Mouse (Mus musculus) hindbrain, embryonic 14.5 days (tissue): ENCODE results near the gene Tlk1. TPM values are rescaled to one million over a fixed set of nuclear protein-coding genes. Genes with fewer than 3 reads are reported as not detected.

Source experiments
- ATAC-seq: fragments of 200-750 bp; cut with Nextera tagmentation; 2 replicates; pipeline ENCODE4 v1.8.0; 2017; ENCODE audit warnings: moderate number of reproducible peaks, mild to moderate bottlenecking, moderate TSS enrichment, moderate library complexity; ENCODE audit not compliant: low FRiP score
- DNase-seq: peaks from one replicate; pipeline ENCODE4 v3.0.0-alpha.2; 2015; ENCODE audit warnings: low spot score
- H3K27ac ChIP-seq: fragments of 300-500 bp; sonication (generic); 2 replicates; pipeline ENCODE4 v1.5.1; 2014; ENCODE audit warnings: mild to moderate bottlenecking, moderate library complexity
- H3K27me3 ChIP-seq: fragments of 300-500 bp; sonication (generic); 2 replicates; pipeline ENCODE4 v1.6.1; 2014; ENCODE audit warnings: mild to moderate bottlenecking, low read length, mixed read lengths; ENCODE audit not compliant: control insufficient read depth, insufficient read depth
- H3K36me3 ChIP-seq: fragments of 300-500 bp; sonication (generic); replicated peaks from 2 replicates; pipeline ENCODE4 v1.6.1; 2014; ENCODE audit not compliant: control insufficient read depth, insufficient read depth
- H3K4me1 ChIP-seq: fragments of 300-500 bp; sonication (generic); replicated peaks from 2 replicates; pipeline ENCODE4 v1.6.1; 2014; ENCODE audit warnings: antibody characterized with exemption, low read length, mixed read lengths; ENCODE audit not compliant: control insufficient read depth, insufficient read depth
- H3K4me2 ChIP-seq: fragments of 300-500 bp; sonication (generic); replicated peaks from 2 replicates; pipeline ENCODE4 v1.6.1; 2014; ENCODE audit warnings: mild to moderate bottlenecking, moderate library complexity
- H3K4me3 ChIP-seq: fragments of 300-500 bp; sonication (generic); replicated peaks from 2 replicates; pipeline ENCODE4 v1.5.1; 2014; ENCODE audit warnings: mild to moderate bottlenecking, low read length
- H3K9ac ChIP-seq: fragments of 300-500 bp; sonication (generic); 2 replicates; pipeline ENCODE4 v1.6.1; 2014
- H3K9me3 ChIP-seq: fragments of 300-500 bp; sonication (generic); 2 replicates; pipeline ENCODE4 v1.6.1; 2016; ENCODE audit warnings: low read length; ENCODE audit not compliant: control insufficient read depth
- WGBS: fragments of 180-500 bp; shearing (Covaris S2); extraction: QIAGEN DNeasy Blood & Tissue Kit; methylation state at CpG from one replicate; pipeline ENCODE4 v1.1.7; 2014; 5-methylcytosine and 5-hydroxymethylcytosine counted together
- polyA plus RNA-seq: library from polyadenylated mRNA; unstranded; fragments of >200 nt; fragmentation: Nextera tagmentation; extraction: Ambion mirVana; gene quantifications from 2 replicates; pipeline ENCODE4 v1.2.1, GENCODE M21; 2014

Tlk1 gene
- polyA plus RNA-seq, 1 experiment from 2014 or later: 29.9 TPM

GRCm38 (mm10) chr2:70784447-70784846 lies 41.1 kb downstream of the Tlk1 start:
- no peak overlapping the region for H3K9ac ChIP-seq
- H3K9me3 ChIP-seq: no peaks in the 10 kb centered on the region
- no peaks in the 10 kb centered on the region for H3K27me3 ChIP-seq
- no peak overlapping the region for H3K4me3 ChIP-seq
- DNase-seq (no peak), ATAC-seq (no peak)
- no peaks in the 10 kb centered on the region for H3K4me1 ChIP-seq
- H3K36me3 ChIP-seq: no peaks in the 10 kb centered on the region
- WGBS: 83% methylated on average over 4 of the region's 4 CpGs
- H3K27ac ChIP-seq: no peak overlapping the region
- H3K4me2 ChIP-seq: no peak overlapping the region

GRCm38 (mm10) chr2:70783504-70783903 lies 42.0 kb downstream of the Tlk1 start:
- Histone ChIP-seq H3K9me3 (no peaks in the 10 kb centered on the region), H3K4me1 (no peaks in the 10 kb centered on the region), H3K9ac (no peak overlapping the region), H3K27ac (no peak overlapping the region), H3K27me3 (no peaks in the 10 kb centered on the region), H3K36me3 (no peaks in the 10 kb centered on the region), H3K4me2 (no peak overlapping the region), H3K4me3 (no peak overlapping the region)
- ATAC-seq: no peak
- no peak for DNase-seq
- 89% methylated on average over 8 of the region's 8 CpGs for WGBS

- WGBS: 90% methylated on average over 1 of the region's 1 CpGs
- DNase-seq (peak; percentile 67), ATAC-seq (peak; percentile 55; the same call in 1 of the 2 replicates)
- Histone ChIP-seq H3K27ac (no peak overlapping the region), H3K4me3 (no peak overlapping the region), H3K4me2 (no peak overlapping the region), H3K36me3 (no peaks in the 10 kb centered on the region), H3K9ac (no peak overlapping the region), H3K4me1 (no peaks in the 10 kb centered on the region), H3K9me3 (no peaks in the 10 kb centered on the region), H3K27me3 (no peaks in the 10 kb centered on the region)
These were observed 45.9 kb downstream of the Tlk1 start for GRCm38 (mm10) chr2:70779634-70780033.

GRCm38 (mm10) chr2:70776744-70777143 lies 48.8 kb downstream of the Tlk1 start:
- Histone ChIP-seq H3K9ac (no peak overlapping the region), H3K27me3 (no peaks in the 10 kb centered on the region), H3K4me3 (no peak overlapping the region), H3K9me3 (no peaks in the 10 kb centered on the region), H3K4me2 (no peak overlapping the region), H3K27ac (no peak overlapping the region), H3K36me3 (no peaks in the 10 kb centered on the region), H3K4me1 (no peaks in the 10 kb centered on the region)
- no peak for DNase-seq
- ATAC-seq: no peak
- WGBS: 73% methylated on average over 2 of the region's 2 CpGs

- Histone ChIP-seq H3K9me3 (no peaks in the 10 kb centered on the region), H3K36me3 (0 out of 2 replicates have a peak, but pooled peaks cover 3% of the 10 kb centered on the region), H3K9ac (no peak overlapping the region), H3K4me2 (no peak overlapping the region), H3K4me3 (no peak overlapping the region), H3K27me3 (no peaks in the 10 kb centered on the region), H3K27ac (no peak overlapping the region), H3K4me1 (no peaks in the 10 kb centered on the region)
- no peak for ATAC-seq
- no peak for DNase-seq
- WGBS: 91% methylated on average over 7 of the region's 7 CpGs
These were observed 60.8 kb downstream of the Tlk1 start for GRCm38 (mm10) chr2:70764734-70765133.

DNA sequence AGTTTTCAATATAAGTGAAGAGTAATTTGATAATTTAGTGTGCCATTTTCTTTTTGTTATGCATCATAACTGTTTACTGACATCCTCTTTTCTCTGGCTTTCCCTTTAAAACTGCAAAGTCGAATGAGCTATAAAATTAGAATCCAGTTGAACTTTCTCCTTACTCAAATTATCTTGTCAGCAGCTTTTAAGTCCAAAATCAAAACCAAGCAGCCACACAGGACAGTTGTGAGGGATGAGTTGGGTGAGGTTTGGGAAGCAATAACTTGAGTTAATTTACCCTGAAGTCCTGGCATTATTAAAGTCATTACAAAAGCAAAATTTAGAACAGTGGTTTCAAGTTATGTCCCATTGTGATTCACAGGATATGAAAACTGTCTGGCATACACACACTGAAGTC lies 62.8 kb downstream of the Tlk1 start:
- no peak overlapping the region for H3K4me3 ChIP-seq
- no peak for ATAC-seq
- no peaks in the 10 kb centered on the region for H3K27me3 ChIP-seq
- H3K4me2 ChIP-seq: no peak overlapping the region
- DNase-seq: no peak
- H3K36me3 ChIP-seq: no peaks in the 10 kb centered on the region
- no peak overlapping the region for H3K9ac ChIP-seq
- WGBS: 93% methylated on average over 1 of the region's 1 CpGs
- no peak overlapping the region for H3K27ac ChIP-seq
- H3K4me1 ChIP-seq: no peaks in the 10 kb centered on the region
- H3K9me3 ChIP-seq: no peaks in the 10 kb centered on the region

GRCm38 (mm10) chr2:70752149-70752548 lies 73.4 kb downstream of the Tlk1 start:
- 98% methylated on average over 5 of the region's 5 CpGs for WGBS
- no peak for ATAC-seq

GRCm38 (mm10) chr2:70751655-70752054 lies 73.9 kb downstream of the Tlk1 start:
- H3K9ac ChIP-seq: no peak overlapping the region
- DNase-seq (no peak), ATAC-seq (no peak)
- H3K36me3 ChIP-seq: peaks cover 21% of the 10 kb centered on the region
- no peaks in the 10 kb centered on the region for H3K9me3 ChIP-seq
- H3K27ac ChIP-seq: no peak overlapping the region
- no peaks in the 10 kb centered on the region for H3K4me1 ChIP-seq
- H3K4me3 ChIP-seq: no peak overlapping the region
- WGBS: 97% methylated on average over 2 of the region's 2 CpGs
- no peaks in the 10 kb centered on the region for H3K27me3 ChIP-seq
- H3K4me2 ChIP-seq: no peak overlapping the region

More at GRCm38 (mm10) chr2:70752149-70752548, 73.4 kb downstream of the Tlk1 start:
- Histone ChIP-seq H3K4me2 (no peak overlapping the region), H3K9ac (no peak overlapping the region), H3K4me1 (no peaks in the 10 kb centered on the region), H3K27me3 (no peaks in the 10 kb centered on the region), H3K9me3 (no peaks in the 10 kb centered on the region), H3K4me3 (no peak overlapping the region), H3K36me3 (peaks cover 21% of the 10 kb centered on the region), H3K27ac (no peak overlapping the region)
- no peak for DNase-seq

DNA sequence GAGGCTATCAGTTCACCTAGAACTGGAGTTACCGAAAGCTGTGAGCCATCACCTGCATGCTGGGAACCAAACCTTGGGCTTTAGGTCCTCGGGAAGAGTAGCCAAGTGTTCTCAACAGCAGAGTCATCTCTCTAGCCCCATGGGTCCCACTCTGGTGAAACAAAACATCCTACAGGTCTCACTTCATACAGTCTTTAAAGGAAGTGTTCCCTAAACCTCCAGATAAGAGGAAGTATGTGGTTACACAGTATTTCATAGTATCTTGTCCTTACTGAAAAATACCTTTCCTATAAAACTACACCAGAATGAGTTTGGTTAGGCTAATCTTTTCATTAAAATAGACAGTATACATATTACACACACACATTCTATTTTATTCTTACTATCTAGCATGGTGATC lies 82.9 kb downstream of the Tlk1 start:
- no peak overlapping the region for H3K4me2 ChIP-seq
- no peaks in the 10 kb centered on the region for H3K4me1 ChIP-seq
- 91% methylated on average over 2 of the region's 2 CpGs for WGBS
- H3K9ac ChIP-seq: no peak overlapping the region
- no peak overlapping the region for H3K4me3 ChIP-seq
- no peak for DNase-seq
- H3K27me3 ChIP-seq: no peaks in the 10 kb centered on the region
- H3K27ac ChIP-seq: no peak overlapping the region
- H3K9me3 ChIP-seq: no peaks in the 10 kb centered on the region
- ATAC-seq: no peak
- peaks cover 62% of the 10 kb centered on the region for H3K36me3 ChIP-seq

DNA sequence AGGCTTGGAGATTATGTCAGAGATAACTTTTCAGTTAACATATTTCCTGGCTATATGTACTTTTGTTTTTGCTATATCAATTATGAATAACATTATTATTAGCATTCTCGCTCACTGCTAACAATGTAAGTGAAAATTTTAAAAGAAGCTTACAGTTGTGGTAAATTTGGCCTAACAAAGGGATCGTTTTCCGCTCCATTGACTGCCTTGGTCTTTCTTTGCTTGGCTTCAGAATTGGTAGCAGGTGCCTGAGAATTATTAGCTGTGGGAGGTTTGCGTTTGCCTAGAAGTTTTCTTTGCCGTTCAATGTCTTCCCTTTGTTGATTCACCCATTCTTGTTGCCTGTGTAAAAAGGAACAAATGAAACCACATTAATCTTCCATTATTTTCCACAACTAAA lies 83.6 kb downstream of the Tlk1 start:
- no peak overlapping the region for H3K4me2 ChIP-seq
- no peak overlapping the region for H3K27ac ChIP-seq
- H3K9ac ChIP-seq: no peak overlapping the region
- DNase-seq: no peak
- 48% methylated on average over 5 of the region's 5 CpGs for WGBS
- no peaks in the 10 kb centered on the region for H3K4me1 ChIP-seq
- peaks cover 69% of the 10 kb centered on the region for H3K36me3 ChIP-seq
- no peaks in the 10 kb centered on the region for H3K9me3 ChIP-seq
- no peaks in the 10 kb centered on the region for H3K27me3 ChIP-seq
- no peak for ATAC-seq
- H3K4me3 ChIP-seq: no peak overlapping the region
